8 mouse cellular contexts compared by ENCODE assay signal in the genomic region with DNA sequence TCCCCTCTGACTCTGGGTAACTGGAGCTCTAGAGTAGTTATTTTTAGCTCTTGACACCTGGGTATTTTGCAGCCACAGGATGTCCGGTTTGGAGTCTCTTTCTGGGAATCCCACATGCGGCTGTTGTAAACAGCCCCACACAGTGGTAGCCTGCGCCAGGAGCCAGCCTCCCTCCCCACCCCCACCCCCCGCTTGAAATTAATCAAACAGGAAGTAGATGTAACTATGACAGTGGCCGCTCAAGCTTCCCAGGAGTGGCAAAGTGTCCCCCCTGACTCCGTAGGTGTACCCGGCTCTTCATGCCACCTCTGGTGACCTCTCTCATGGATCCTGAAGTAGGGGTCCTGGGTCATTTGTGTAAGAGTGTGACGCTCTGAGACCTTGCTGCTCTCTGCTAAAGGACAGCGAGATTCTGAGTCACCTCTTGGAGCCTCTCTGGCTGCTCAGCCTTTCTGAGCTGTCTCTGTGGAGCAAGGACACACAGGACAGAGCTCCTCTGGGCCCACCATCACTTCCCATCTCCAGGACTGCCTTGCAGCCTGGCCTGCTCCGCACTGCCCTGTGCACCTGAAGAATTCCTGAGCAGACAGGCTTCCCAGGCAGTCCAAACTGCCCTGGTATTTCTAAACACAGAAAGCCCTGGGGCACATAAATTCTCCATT. TPM values are rescaled to one million over a fixed set of nuclear protein-coding genes. Genes with fewer than 3 reads are reported as not detected.
DNase-seq lines count a peak whose midpoint lies in the region; ATAC-seq and TF ChIP-seq lines count a peak whose summit lies in the region.

No protein-coding gene starts in this region.

- H3K27me3 ChIP-seq in heart, embryonic 16.5 days (ENCODE audit: control insufficient read depth, insufficient read depth, low read length), result no peaks in the 10 kb centered on the region
- no peaks in the 10 kb centered on the region for H3K27me3 ChIP-seq in liver, adult 2 months (ENCODE audit: control insufficient read depth, insufficient read depth, low read length)
- H3K27me3 ChIP-seq in stomach, embryonic 16.5 days (ENCODE audit: control insufficient read depth, insufficient read depth, low read length), result no peaks in the 10 kb centered on the region

- 20% methylated on average over 10 of the region's 10 CpGs for WGBS in heart, embryonic 16.5 days
- 46% methylated on average over 10 of the region's 10 CpGs for WGBS in liver, adult 2 months
- 33% methylated on average over 10 of the region's 10 CpGs for WGBS in stomach, embryonic 16.5 days

- intact Hi-C loops in heart, postnatal 25 days (cut with DNase I), result no loop called here

- peak; percentile 34 for ATAC-seq in heart, embryonic 16.5 days (replicated peaks; ENCODE audit: extremely low read depth, insufficient read depth, low FRiP score)
- ATAC-seq in stomach, embryonic 16.5 days (ENCODE audit: insufficient read depth, low FRiP score), result no peak

- no peaks in the 10 kb centered on the region for H3K9me3 ChIP-seq in heart, embryonic 16.5 days (replicated peaks; ENCODE audit: control insufficient read depth, low read length)
- H3K9me3 ChIP-seq in stomach, embryonic 16.5 days (replicated peaks; ENCODE audit: control insufficient read depth, low read length), result no peaks in the 10 kb centered on the region

- TF ChIP-seq CTCF in liver, adult 2 months (IDR thresholded peaks at IDR 0.05; ENCODE audit: low read depth, low read length), result 0 out of 2 replicates have a peak, but pooled peaks have one; percentile 4

- peak overlapping the region; percentile 36 for H3K4me2 ChIP-seq in heart, embryonic 16.5 days (ENCODE audit: low read depth, low read length)
- H3K4me2 ChIP-seq in stomach, embryonic 16.5 days (ENCODE audit: low read depth, low read length), result no peak overlapping the region

- peak overlapping the region; percentile 45 for H3K9ac ChIP-seq in heart, embryonic 16.5 days (ENCODE audit: low read length)
- H3K9ac ChIP-seq in liver, adult 2 months (ENCODE audit: low read depth, low read length), result no peak overlapping the region
- peak overlapping the region; percentile 2; the same call in 1 of the 2 replicates for H3K9ac ChIP-seq in stomach, embryonic 16.5 days (ENCODE audit: low read length)

- H3K4me3 ChIP-seq in heart, embryonic 16.5 days (ENCODE audit: low read length), result no peak overlapping the region
- no peak overlapping the region for H3K4me3 ChIP-seq in liver, adult 2 months (ENCODE audit: insufficient read depth, low read depth, low read length)
- H3K4me3 ChIP-seq in stomach, embryonic 16.5 days (replicated peaks; ENCODE audit: low read length), result no peak overlapping the region

- H3K4me1 ChIP-seq in heart, embryonic 16.5 days (ENCODE audit: control insufficient read depth, insufficient read depth, low read length), result peaks cover 61% of the 10 kb centered on the region
- peaks cover 10% of the 10 kb centered on the region for H3K4me1 ChIP-seq in liver, adult 2 months (ENCODE audit: control insufficient read depth, insufficient read depth, low read length)
- peaks cover 59% of the 10 kb centered on the region for H3K4me1 ChIP-seq in stomach, embryonic 16.5 days (ENCODE audit: control insufficient read depth, insufficient read depth, low read length)

- 0 out of 2 replicates have a peak, but pooled peaks cover 3% of the 10 kb centered on the region for H3K36me3 ChIP-seq in heart, embryonic 16.5 days (ENCODE audit: control insufficient read depth, insufficient read depth)
- H3K36me3 ChIP-seq in liver, adult 2 months (ENCODE audit: control insufficient read depth, insufficient read depth, low read length), result no peaks in the 10 kb centered on the region
- no peaks in the 10 kb centered on the region for H3K36me3 ChIP-seq in stomach, embryonic 16.5 days (ENCODE audit: control insufficient read depth, insufficient read depth, low read length)

- peak overlapping the region; percentile 85 for H3K27ac ChIP-seq in heart, embryonic 16.5 days (ENCODE audit: low read length)
- peak overlapping the region; percentile 39 for H3K27ac ChIP-seq in liver, adult 2 months (replicated peaks; ENCODE audit: insufficient read depth, low read depth, low read length)
- peak overlapping the region; percentile 55 for H3K27ac ChIP-seq in stomach, embryonic 16.5 days (ENCODE audit: low read length)

- DNase-seq in heart, adult 11 months, result peak; percentile 98
- DNase-seq in heart, postnatal 25 days (ENCODE audit: low spot score), result no peak
- peak; percentile 49 for DNase-seq in adipocyte (ENCODE audit: low spot score)
- peak; percentile 23 for DNase-seq in liver, adult 2 months (ENCODE audit: extremely low read depth, low read depth, low spot score)
- no peak for DNase-seq in frontal cortex, postnatal 36 days (ENCODE audit: low spot score in 2 of 2)
- DNase-seq in layer of hippocampus, postnatal 14 days (ENCODE audit: low spot score in 2 of 2), result no peak

- no peak for TF ChIP-seq POLR2A in liver, adult 2 months (IDR thresholded peaks at IDR 0.05; ENCODE audit: extremely low read depth, insufficient read depth, low read length)

- H3K79me2 ChIP-seq in liver, adult 2 months (ENCODE audit: control insufficient read depth, insufficient read depth, low read length), result peaks cover 7% of the 10 kb centered on the region; the same call in 1 of the 2 replicates

RNA-seq across cellular contexts. Expression of gene Hdac7, which starts 22.9 kb away (rescaled TPM):
- 10 to 100 TPM; 30.3 to 33.0 TPM for total RNA-seq in heart, postnatal 25 days (2021)
- polyA plus RNA-seq in heart, embryonic 16.5 days (2015; fragmentation: Nextera tagmentation; extraction: Ambion mirVana), result 30.9 and 31.7 TPM in 2 replicates
- total RNA-seq in liver, adult 2 months (2014; rRNA removed), result 2.5 and 3.4 TPM in 2 replicates
- 5.9 and 9.5 TPM in 2 replicates for polyA plus RNA-seq in liver, adult 2 months (2012; rRNA removed)
- polyA plus RNA-seq in stomach, embryonic 16.5 days (2015; fragmentation: Nextera tagmentation; extraction: Ambion mirVana), result 20.4 and 23.2 TPM in 2 replicates
- total RNA-seq in layer of hippocampus, postnatal 14 days (2021), result 10 to 100 TPM; 24.9 to 25.0 TPM

RNA-seq across cellular contexts. Expression of gene Slc48a1, which starts 43.1 kb away (rescaled TPM):
- total RNA-seq in heart, postnatal 25 days (2021), result 10 to 100 TPM; 76.5 to 83.0 TPM
- polyA plus RNA-seq in heart, embryonic 16.5 days (2015; fragmentation: Nextera tagmentation; extraction: Ambion mirVana), result 71.0 and 76.0 TPM in 2 replicates
- 15.2 and 21.1 TPM in 2 replicates for total RNA-seq in liver, adult 2 months (2014; rRNA removed)
- 54.9 and 58.6 TPM in 2 replicates for polyA plus RNA-seq in liver, adult 2 months (2012; rRNA removed)
- polyA plus RNA-seq in stomach, embryonic 16.5 days (2015; fragmentation: Nextera tagmentation; extraction: Ambion mirVana), result 36.5 and 39.3 TPM in 2 replicates
- total RNA-seq in layer of hippocampus, postnatal 14 days (2021), result 100 to 1,000 TPM; 131 to 147 TPM

RNA-seq across cellular contexts. Expression of gene Rapgef3, which starts 53.7 kb away (rescaled TPM):
- 10 to 100 TPM; 20.7 to 26.5 TPM for total RNA-seq in heart, postnatal 25 days (2021)
- polyA plus RNA-seq in heart, embryonic 16.5 days (2015; fragmentation: Nextera tagmentation; extraction: Ambion mirVana), result 26.3 and 28.7 TPM in 2 replicates
- total RNA-seq in liver, adult 2 months (2014; rRNA removed), result 1.8 and 3.2 TPM in 2 replicates
- polyA plus RNA-seq in liver, adult 2 months (2012; rRNA removed), result 2.7 and 4.9 TPM in 2 replicates
- polyA plus RNA-seq in stomach, embryonic 16.5 days (2015; fragmentation: Nextera tagmentation; extraction: Ambion mirVana), result 9.4 and 12.6 TPM in 2 replicates
- 10 to 100 TPM; 39.3 to 40.1 TPM for total RNA-seq in layer of hippocampus, postnatal 14 days (2021)

Comparison
In these comparisons a context has a peak if more than half of its experiments do, and no peak if none do; other contexts are left out.
1. DNase-seq: peak in heart, adult 11 months (single experiment), adipocyte (single experiment) and liver, adult 2 months (single experiment); none in heart, postnatal 25 days (single experiment), frontal cortex, postnatal 36 days (0 of 2) and layer of hippocampus, postnatal 14 days (0 of 2).
2. Peak in every context shown above with its lines, with median percentiles within 50 percentile points of each other: H3K27ac ChIP-seq.